Mouse (Mus musculus) brain, embryonic 14.5 days (tissue): ENCODE data around the gene Osbp.

Source experiments
- CTCF ChIP-seq: fragments of 200-500 bp; IDR thresholded peaks from 2 replicates; pipeline ENCODE4 v1.5.1; 2012; ENCODE audit warnings: inconsistent platforms, mild to moderate bottlenecking, moderate library complexity, borderline replicate concordance; ENCODE audit not compliant: insufficient read depth, insufficient read length; ENCODE audit errors: extremely low read depth
- POLR2A ChIP-seq: fragments of 200-500 bp; IDR thresholded peaks from 2 replicates; pipeline ENCODE4 v1.6.1; 2012; ENCODE audit warnings: mild to moderate bottlenecking, inconsistent platforms, borderline replicate concordance; ENCODE audit not compliant: poor library complexity, insufficient read depth, insufficient read length, severe bottlenecking; ENCODE audit errors: extremely low read depth

GRCm38 (mm10) chr19:11957396-11957795, 8.3 kb upstream of the Osbp start:
- TF ChIP-seq CTCF (no peak), POLR2A (no peak)
